Mouse (Mus musculus): ENCODE data around the gene Ntrk2. TPM values are rescaled to one million over a fixed set of nuclear protein-coding genes. Genes with fewer than 3 reads are reported as not detected.

The Ntrk2 gene
- polyA plus RNA-seq, 1 experiment from 2014 or later, result 3.1 TPM

- no peak for ATAC-seq (ENCODE audit: insufficient number of reproducible peaks, low FRiP score)
- 44% methylated on average over 16 of the region's 16 CpGs for WGBS
- H3K27ac ChIP-seq (ENCODE audit: poor library complexity, severe bottlenecking), result no peak overlapping the region
- H3K4me3 ChIP-seq, result peak overlapping the region; percentile 38
- H3K27me3 ChIP-seq (replicated peaks), result no peaks in the 10 kb centered on the region
- H3K36me3 ChIP-seq, result no peaks in the 10 kb centered on the region
- no peak overlapping the region for H3K9ac ChIP-seq
- peak overlapping the region; percentile 70 for H3K4me2 ChIP-seq
- peaks cover 14% of the 10 kb centered on the region for H3K4me1 ChIP-seq (replicated peaks)
- no peaks in the 10 kb centered on the region for H3K9me3 ChIP-seq (replicated peaks)
These were observed 204.6 kb downstream of the Ntrk2 start for GRCm38 (mm10) chr13:59010893-59011529.

GRCm38 (mm10) chr13:59011530-59011903 lies 205.1 kb downstream of the Ntrk2 start:
- 5% methylated on average over 15 of the region's 15 CpGs for WGBS
- peak; percentile 73 for ATAC-seq (ENCODE audit: insufficient number of reproducible peaks, low FRiP score)

DNA sequence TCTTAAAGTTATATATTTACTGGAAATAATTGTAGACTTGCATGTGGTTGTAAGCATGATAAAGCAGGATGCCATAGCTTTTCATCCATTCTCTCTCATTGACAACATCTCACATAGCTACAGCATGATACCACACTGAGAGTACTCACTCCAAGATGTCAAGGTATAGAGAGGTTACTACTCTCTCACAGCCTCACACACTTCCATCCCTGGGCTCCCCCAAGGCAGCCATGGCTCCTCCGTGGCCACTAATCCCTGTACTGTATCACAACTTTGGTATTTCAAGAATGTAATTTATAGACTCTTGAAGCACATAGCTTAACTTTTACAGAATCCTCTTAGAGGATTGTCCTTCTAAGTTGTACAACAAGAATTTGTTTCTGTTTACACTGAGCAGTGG lies 209.0 kb downstream of the Ntrk2 start:
- peaks cover 14% of the 10 kb centered on the region for H3K4me1 ChIP-seq (replicated peaks)
- no peak overlapping the region for H3K4me3 ChIP-seq
- H3K4me2 ChIP-seq, result no peak overlapping the region
- no peaks in the 10 kb centered on the region for H3K9me3 ChIP-seq (replicated peaks)
- no peak overlapping the region for H3K27ac ChIP-seq (ENCODE audit: poor library complexity, severe bottlenecking)
- H3K27me3 ChIP-seq (replicated peaks), result no peaks in the 10 kb centered on the region
- 42% methylated on average over 1 of the region's 1 CpGs for WGBS
- no peak for ATAC-seq (ENCODE audit: insufficient number of reproducible peaks, low FRiP score)
- H3K9ac ChIP-seq, result no peak overlapping the region
- H3K36me3 ChIP-seq, result no peaks in the 10 kb centered on the region

More at GRCm38 (mm10) chr13:59011530-59011903, 205.1 kb downstream of the Ntrk2 start:
- Histone ChIP-seq H3K9ac (no peak overlapping the region), H3K4me2 (peak overlapping the region; percentile 70), H3K36me3 (no peaks in the 10 kb centered on the region), H3K9me3 (replicated peaks) (no peaks in the 10 kb centered on the region), H3K27ac (ENCODE audit: poor library complexity, severe bottlenecking) (no peak overlapping the region), H3K4me3 (peak overlapping the region; percentile 38), H3K27me3 (replicated peaks) (no peaks in the 10 kb centered on the region), H3K4me1 (replicated peaks) (peaks cover 14% of the 10 kb centered on the region)

DNA sequence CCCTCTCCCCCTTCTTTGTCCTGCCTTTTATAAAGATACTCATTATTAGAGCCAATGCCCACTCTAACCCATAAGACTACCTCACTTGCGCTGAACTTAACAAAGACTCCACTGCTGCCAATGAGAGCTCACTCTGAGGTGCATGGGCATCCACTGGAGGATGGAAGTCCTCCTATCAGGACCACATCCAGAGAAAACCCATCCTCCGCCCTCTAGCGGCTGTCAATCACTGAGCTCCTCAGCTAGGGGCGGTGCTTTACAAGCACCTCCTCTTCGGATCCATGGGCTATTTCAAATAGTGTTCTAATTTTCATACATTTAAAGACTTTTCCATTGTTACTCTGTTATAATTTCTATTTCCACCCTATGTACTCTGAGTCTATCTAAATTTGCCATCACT lies 210.8 kb downstream of the Ntrk2 start:
- no peak for ATAC-seq (ENCODE audit: insufficient number of reproducible peaks, low FRiP score)
- Histone ChIP-seq H3K4me2 (no peak overlapping the region), H3K4me1 (replicated peaks) (no peaks in the 10 kb centered on the region), H3K9ac (no peak overlapping the region), H3K27ac (ENCODE audit: poor library complexity, severe bottlenecking) (no peak overlapping the region), H3K36me3 (no peaks in the 10 kb centered on the region), H3K9me3 (replicated peaks) (no peaks in the 10 kb centered on the region), H3K4me3 (no peak overlapping the region), H3K27me3 (replicated peaks) (no peaks in the 10 kb centered on the region; the same call in 1 of the 2 replicates)
- 53% methylated on average over 5 of the region's 5 CpGs for WGBS

- WGBS, result 82% methylated on average over 22 of the region's 22 CpGs
- H3K4me2 ChIP-seq, result no peak overlapping the region
- H3K27ac ChIP-seq (ENCODE audit: poor library complexity, severe bottlenecking), result no peak overlapping the region
- H3K9me3 ChIP-seq (replicated peaks), result 0 out of 2 replicates have a peak, but pooled peaks cover 5% of the 10 kb centered on the region
- no peaks in the 10 kb centered on the region; the same call in 1 of the 2 replicates for H3K27me3 ChIP-seq (replicated peaks)
- no peak overlapping the region for H3K9ac ChIP-seq
- no peaks in the 10 kb centered on the region for H3K36me3 ChIP-seq
- no peak overlapping the region for H3K4me3 ChIP-seq
- H3K4me1 ChIP-seq (replicated peaks), result no peaks in the 10 kb centered on the region
- no peak for ATAC-seq (ENCODE audit: insufficient number of reproducible peaks, low FRiP score)
These were observed 216.1 kb downstream of the Ntrk2 start for GRCm38 (mm10) chr13:59022251-59023042.

DNA sequence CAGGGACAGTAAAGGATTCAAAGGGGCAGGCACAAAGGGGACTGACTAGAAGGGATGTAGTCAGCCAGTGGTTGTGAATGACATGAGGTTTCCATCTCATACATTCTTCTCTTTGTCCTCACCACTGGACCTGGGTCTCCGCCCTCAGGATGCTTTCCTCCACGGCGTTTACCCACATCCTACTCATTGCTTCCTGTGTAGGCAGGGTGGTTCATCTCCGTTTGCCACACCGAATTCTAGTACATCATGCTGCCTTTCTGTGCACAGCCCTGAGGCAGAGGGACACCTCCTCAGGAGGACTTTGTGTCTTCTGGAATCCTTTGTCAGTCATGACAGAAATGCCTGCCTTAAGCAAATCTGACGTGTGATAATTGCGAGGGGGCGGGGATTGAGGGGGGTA lies 219.3 kb downstream of the Ntrk2 start:
- no peak for ATAC-seq (ENCODE audit: insufficient number of reproducible peaks, low FRiP score)

GRCm38 (mm10) chr13:59027436-59027835 lies 221.1 kb downstream of the Ntrk2 start:
- H3K4me1 ChIP-seq (replicated peaks), result no peaks in the 10 kb centered on the region
- H3K9ac ChIP-seq, result no peak overlapping the region
- 0 out of 2 replicates have a peak, but pooled peaks cover 5% of the 10 kb centered on the region for H3K9me3 ChIP-seq (replicated peaks)
- 52% methylated on average over 9 of the region's 9 CpGs for WGBS
- H3K4me2 ChIP-seq, result no peak overlapping the region
- no peak overlapping the region for H3K27ac ChIP-seq (ENCODE audit: poor library complexity, severe bottlenecking)
- no peak overlapping the region for H3K4me3 ChIP-seq
- no peaks in the 10 kb centered on the region for H3K27me3 ChIP-seq (replicated peaks)
- H3K36me3 ChIP-seq, result no peaks in the 10 kb centered on the region
- ATAC-seq (ENCODE audit: insufficient number of reproducible peaks, low FRiP score), result no peak

More for the DNA sequence above, 219.3 kb downstream of the Ntrk2 start:
- Histone ChIP-seq H3K4me1 (replicated peaks) (no peaks in the 10 kb centered on the region), H3K36me3 (no peaks in the 10 kb centered on the region), H3K9me3 (replicated peaks) (0 out of 2 replicates have a peak, but pooled peaks cover 5% of the 10 kb centered on the region), H3K4me3 (no peak overlapping the region), H3K9ac (no peak overlapping the region), H3K4me2 (no peak overlapping the region), H3K27me3 (replicated peaks) (no peaks in the 10 kb centered on the region; the same call in 1 of the 2 replicates), H3K27ac (ENCODE audit: poor library complexity, severe bottlenecking) (no peak overlapping the region)
- 76% methylated on average over 8 of the region's 8 CpGs for WGBS

- Histone ChIP-seq H3K9me3 (replicated peaks) (0 out of 2 replicates have a peak, but pooled peaks cover 3% of the 10 kb centered on the region), H3K27me3 (replicated peaks) (no peaks in the 10 kb centered on the region), H3K4me3 (no peak overlapping the region), H3K4me1 (replicated peaks) (no peaks in the 10 kb centered on the region), H3K36me3 (no peaks in the 10 kb centered on the region), H3K27ac (ENCODE audit: poor library complexity, severe bottlenecking) (no peak overlapping the region), H3K9ac (no peak overlapping the region), H3K4me2 (no peak overlapping the region)
- WGBS, result 86% methylated on average over 4 of the region's 4 CpGs
- no peak for ATAC-seq (ENCODE audit: insufficient number of reproducible peaks, low FRiP score)
These were observed 222.2 kb downstream of the Ntrk2 start for GRCm38 (mm10) chr13:59028546-59028945.

DNA sequence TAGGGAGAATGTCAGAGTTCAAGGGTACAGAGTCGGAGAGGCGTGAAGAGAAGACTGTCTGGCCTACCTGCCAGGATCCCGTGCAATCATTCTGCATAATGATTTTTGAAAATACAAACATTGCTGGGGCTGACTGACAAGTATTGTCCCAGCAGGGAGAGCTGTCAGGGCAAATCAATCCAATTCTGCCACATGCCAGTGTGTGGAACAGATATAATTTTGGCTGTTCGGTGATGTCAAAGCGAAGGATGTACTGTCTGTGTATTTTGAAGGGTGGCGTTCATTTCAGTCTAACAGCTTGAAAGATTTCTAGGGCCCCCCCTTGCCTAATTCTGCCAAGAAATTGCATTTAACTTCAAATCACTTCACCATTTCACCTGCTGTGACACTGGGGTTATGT lies 224.2 kb downstream of the Ntrk2 start:
- 83% methylated on average over 6 of the region's 6 CpGs for WGBS
- H3K27ac ChIP-seq (ENCODE audit: poor library complexity, severe bottlenecking), result no peak overlapping the region

DNA sequence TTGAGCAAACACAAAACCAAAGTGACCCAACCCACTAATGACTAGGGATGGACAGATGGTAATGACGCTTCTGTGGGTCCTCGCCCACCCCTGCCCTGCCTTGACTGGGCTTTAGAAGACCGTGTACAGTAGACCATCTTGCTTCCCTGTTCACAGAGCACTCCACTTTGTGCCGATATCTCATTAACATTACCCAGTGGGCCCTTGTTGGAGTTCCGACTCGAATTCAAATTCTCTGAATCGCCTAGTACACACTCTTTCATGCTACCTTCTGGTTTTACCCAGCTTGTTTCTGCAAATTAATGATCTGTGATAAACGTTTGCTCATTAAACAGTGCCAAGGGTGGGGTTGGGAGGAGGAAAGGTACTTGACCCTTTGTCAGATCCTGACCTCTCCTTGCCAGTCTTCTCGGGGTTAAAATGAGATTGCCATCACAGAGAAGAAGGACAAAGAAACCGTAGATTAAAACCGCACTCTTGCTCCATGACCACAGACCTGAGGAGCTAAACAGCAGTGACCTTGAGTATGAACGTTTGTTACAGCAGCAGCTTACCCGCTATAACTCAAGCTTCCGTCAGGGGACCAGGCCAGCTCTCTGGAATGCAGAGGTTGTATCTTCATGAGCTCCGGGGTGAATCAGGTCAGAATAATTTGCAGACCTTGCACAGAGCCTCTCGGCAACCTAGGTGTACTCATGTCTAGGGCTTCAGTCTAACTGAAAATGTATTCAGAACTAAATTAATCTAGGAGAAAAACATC lies 234.0 kb downstream of the Ntrk2 start:
- Histone ChIP-seq H3K4me1 (replicated peaks) (no peaks in the 10 kb centered on the region), H3K27me3 (replicated peaks) (no peaks in the 10 kb centered on the region), H3K27ac (ENCODE audit: poor library complexity, severe bottlenecking) (no peak overlapping the region), H3K9ac (no peak overlapping the region), H3K36me3 (no peaks in the 10 kb centered on the region), H3K4me2 (no peak overlapping the region), H3K4me3 (no peak overlapping the region), H3K9me3 (replicated peaks) (no peaks in the 10 kb centered on the region)
- 74% methylated on average over 16 of the region's 16 CpGs for WGBS
- no peak for ATAC-seq (ENCODE audit: insufficient number of reproducible peaks, low FRiP score)

More for the DNA sequence above, 224.2 kb downstream of the Ntrk2 start:
- ATAC-seq (ENCODE audit: insufficient number of reproducible peaks, low FRiP score), result no peak
- Histone ChIP-seq H3K4me3 (no peak overlapping the region), H3K4me2 (no peak overlapping the region), H3K9ac (no peak overlapping the region), H3K36me3 (no peaks in the 10 kb centered on the region), H3K27me3 (replicated peaks) (no peaks in the 10 kb centered on the region), H3K9me3 (replicated peaks) (no peaks in the 10 kb centered on the region), H3K4me1 (replicated peaks) (no peaks in the 10 kb centered on the region)

Data from heart, embryonic 12.5 days (tissue).